Mouse (Mus musculus): ENCODE data around the gene Msl2.

DNA sequence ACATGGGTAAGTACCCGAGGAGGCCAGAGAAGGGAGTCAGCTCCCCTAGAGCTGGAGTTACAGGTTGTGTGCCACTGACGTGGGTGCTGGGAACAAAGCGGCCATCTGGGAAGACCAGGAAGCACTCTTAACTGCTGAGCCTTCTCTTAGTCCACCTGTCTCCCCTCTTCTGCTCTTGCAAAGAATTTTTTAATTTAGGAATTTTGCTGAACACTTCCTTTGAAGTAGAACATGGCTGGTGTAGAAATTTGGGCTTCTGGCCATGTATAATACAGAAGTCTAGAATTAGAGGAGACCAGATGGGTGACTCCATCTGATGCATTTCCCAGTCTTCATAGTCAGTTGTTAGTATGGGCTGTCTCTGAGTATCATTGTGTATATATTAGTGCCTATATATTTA, 9.8 kb downstream of the Msl2 start:
- TF ChIP-seq CTCF (IDR thresholded peaks at IDR 0.05; ENCODE audit: low read depth) = no peak
- TF ChIP-seq EP300 (IDR thresholded peaks at IDR 0.05; ENCODE audit: low read depth) = no peak
